In the genomic region with DNA sequence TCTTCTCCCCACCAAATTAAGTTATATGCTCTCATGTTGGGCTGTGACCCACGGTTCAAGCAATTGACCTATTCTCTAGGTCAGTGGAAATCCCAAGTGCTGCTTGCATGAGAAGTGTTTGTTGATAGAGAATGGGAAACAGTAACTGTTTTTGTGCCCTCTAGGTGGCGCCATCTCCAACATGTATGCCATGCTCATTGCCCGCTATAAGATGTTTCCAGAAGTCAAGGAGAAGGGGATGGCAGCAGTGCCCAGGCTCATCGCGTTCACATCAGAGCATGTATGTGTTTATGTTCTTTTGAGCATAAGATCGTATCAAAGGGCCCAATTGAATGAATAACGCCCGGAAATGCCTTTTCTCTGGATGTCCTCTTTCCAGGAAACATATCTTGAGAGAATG, we compare ENCODE assay signal across 9 mouse cellular contexts. TPM values are rescaled to one million over a fixed set of nuclear protein-coding genes. Genes with fewer than 3 reads are reported as not detected.
DNase-seq lines count a peak whose midpoint lies in the region; ATAC-seq and TF ChIP-seq lines count a peak whose summit lies in the region.
"Had no signal": no experiment of that assay in that cellular context is flagged by ENCODE, and none has a peak within 500 bp of the region (broad histone marks: within the 10 kb centered on the region; RNA-seq: fewer than 3 reads in every experiment).

No protein-coding gene starts in this region.

- no peaks in the 10 kb centered on the region for H3K9me3 ChIP-seq in kidney, embryonic 16.5 days (ENCODE audit: low read length)
- H3K9me3 ChIP-seq in ES-E14 (ENCODE audit: control insufficient read depth, insufficient read depth, low read depth, low read length): no peaks in the 10 kb centered on the region
- H3K9me3 ChIP-seq: heart, embryonic 13.5 days; midbrain, embryonic 12.5 days had no signal

- no peak overlapping the region for H3K27ac ChIP-seq in kidney, embryonic 16.5 days (ENCODE audit: low read length)
- H3K27ac ChIP-seq in ES-E14 (ENCODE audit: insufficient read depth, low read depth, low read length, poor library complexity, severe bottlenecking): no peak overlapping the region
- no peak overlapping the region for H3K27ac ChIP-seq in bone marrow macrophage, adult 2 months (ENCODE audit: insufficient read depth, low read depth, low read length)
- H3K27ac ChIP-seq: heart, embryonic 13.5 days; midbrain, embryonic 12.5 days had no signal

- DNase-seq in kidney, postnatal 4 days: peak; percentile 36 to 43
- no peak for DNase-seq in ES-E14 (ENCODE audit: low read depth, low spot score)
- DNase-seq in lung, postnatal 36 days: peak; percentile 21
- DNase-seq in layer of hippocampus, adult 18-20 months (ENCODE audit: low spot score in 2 of 2): no peak
- no peak for DNase-seq in frontal cortex, postnatal 36 days (ENCODE audit: low spot score in 2 of 2)

- WGBS in kidney, embryonic 16.5 days: 38% methylated on average over 8 of the region's 8 CpGs

- in situ Hi-C loops in ES-E14 (cut with MboI; ENCODE audit: low sequenced_read_pairs in 2 of 2, unreplicated experiment in 2 of 2): no loop called here

- H3K4me2 ChIP-seq in kidney, embryonic 16.5 days (replicated peaks; ENCODE audit: low read depth, low read length): no peak overlapping the region
- H3K4me2 ChIP-seq: heart, embryonic 13.5 days; midbrain, embryonic 12.5 days had no signal

- no peak for TF ChIP-seq POLR2A in bone marrow macrophage, adult 2 months (IDR thresholded peaks at IDR 0.05; ENCODE audit: borderline replicate concordance, low read depth, low read length)

- H3K9ac ChIP-seq in kidney, embryonic 16.5 days (replicated peaks; ENCODE audit: low read length): no peak overlapping the region
- H3K9ac ChIP-seq in ES-E14 (ENCODE audit: insufficient read depth, low read depth, low read length, poor library complexity, severe bottlenecking): no peak overlapping the region
- H3K9ac ChIP-seq: heart, embryonic 13.5 days; midbrain, embryonic 12.5 days had no signal

- ATAC-seq in kidney, embryonic 16.5 days (ENCODE audit: low FRiP score, low TSS enrichment): no peak

- H3K36me3 ChIP-seq in kidney, embryonic 16.5 days (ENCODE audit: insufficient read depth, low read length): no peaks in the 10 kb centered on the region
- no peaks in the 10 kb centered on the region for H3K36me3 ChIP-seq in ES-E14 (ENCODE audit: control insufficient read depth, insufficient read depth, low read length, poor library complexity, severe bottlenecking)
- H3K36me3 ChIP-seq: heart, embryonic 13.5 days; midbrain, embryonic 12.5 days had no signal

- peak; percentile 51 for TF ChIP-seq CTCF in bone marrow macrophage, adult 2 months (IDR thresholded peaks at IDR 0.05; ENCODE audit: low read depth, low read length)

- H3K4me1 ChIP-seq in kidney, embryonic 16.5 days (ENCODE audit: insufficient read depth, low read length): no peaks in the 10 kb centered on the region
- H3K4me1 ChIP-seq in ES-E14 (ENCODE audit: control insufficient read depth in 2 of 2, insufficient read depth in 2 of 2, low read length in 2 of 2, poor library complexity in 1 of 2): no peaks in the 10 kb centered on the region
- H3K4me1 ChIP-seq in bone marrow macrophage, adult 2 months (ENCODE audit: control insufficient read depth, insufficient read depth, low read length): no peaks in the 10 kb centered on the region
- H3K4me1 ChIP-seq: heart, embryonic 13.5 days; midbrain, embryonic 12.5 days had no signal

- no peak overlapping the region for H3K4me3 ChIP-seq in kidney, embryonic 16.5 days (ENCODE audit: low read length)
- no peak overlapping the region for H3K4me3 ChIP-seq in ES-E14 (ENCODE audit: insufficient read depth in 1 of 2, low read depth in 1 of 2, low read length in 2 of 2, poor library complexity in 1 of 2, severe bottlenecking in 1 of 2)
- H3K4me3 ChIP-seq in bone marrow macrophage, adult 2 months (ENCODE audit: insufficient read depth, low read length): no peak overlapping the region
- H3K4me3 ChIP-seq: heart, embryonic 13.5 days; midbrain, embryonic 12.5 days had no signal

- no peaks in the 10 kb centered on the region for H3K27me3 ChIP-seq in kidney, embryonic 16.5 days (ENCODE audit: insufficient read depth, low read length)
- H3K27me3 ChIP-seq: heart, embryonic 13.5 days; midbrain, embryonic 12.5 days had no signal

TF ChIP-seq in ES-E14, 5 proteins besides CTCF, POLR2A, EP300 and RAD21:
- TF ChIP-seq ZC3H11A (IDR thresholded peaks at IDR 0.05; ENCODE audit: borderline replicate concordance, low read depth, low read length) (0 out of 2 replicates have a peak, but pooled peaks have one; percentile 11), CHD2 (IDR thresholded peaks at IDR 0.05; ENCODE audit: low read depth, low read length) (no peak)

RNA-seq across cellular contexts. Expression of a gene that starts 12.8 kb away (rescaled TPM):
- not detected in 2 replicates for polyA plus RNA-seq in kidney, embryonic 16.5 days (2015; fragmentation: Nextera tagmentation; extraction: Ambion mirVana)
- total RNA-seq in ES-E14 (2012; rRNA removed): 0.13 TPM in 1 of 2 replicates, not detected in the other
- polyA plus RNA-seq in bone marrow macrophage, adult 2 months (2012; ENCODE audit: insufficient read depth, insufficient read length, missing spikeins): not detected in 2 replicates
- total RNA-seq in layer of hippocampus, adult 18-20 months (2021): 10 to 100 TPM; 85.7 to 85.8 TPM

Comparison
In these comparisons a context has a peak if more than half of its experiments do, and no peak if none do; other contexts are left out.
1. DNase-seq: peak in kidney, postnatal 4 days (2 of 2) and lung, postnatal 36 days (single experiment); none in ES-E14 (single experiment), layer of hippocampus, adult 18-20 months (0 of 2) and frontal cortex, postnatal 36 days (0 of 2).
2. RNA of a gene that starts 12.8 kb away (total RNA-seq): 85.7 to 85.8 TPM in layer of hippocampus, adult 18-20 months; 0.13 TPM in ES-E14; every median in the first group is over 10 times any median in the second.